Mouse (Mus musculus) spleen, postnatal 14 days (tissue): ENCODE data around the gene Zfp385c.
"Not testable (repeated sequence)": the region's sequence is repeated elsewhere in the genome, so short reads cannot be mapped to it uniquely, and the experiment has no call there.

ENCODE experiments used
- DNase-seq, 2 experiments: peaks; one replicate each; pipeline ENCODE4 v3.0.0; 2021 to 2022; ENCODE audit warnings: low spot score in 2 of 2

Gene Zfp385c

GRCm38 (mm10) chr11:100601372-100601771, 90.9 kb downstream of the Zfp385c start:
- no peak for DNase-seq

GRCm38 (mm10) chr11:100598074-100598473, 94.2 kb downstream of the Zfp385c start:
- DNase-seq, result no peak

- no peak for DNase-seq
Observed at GRCm38 (mm10) chr11:100595533-100595932, 96.7 kb downstream of the Zfp385c start.

DNA sequence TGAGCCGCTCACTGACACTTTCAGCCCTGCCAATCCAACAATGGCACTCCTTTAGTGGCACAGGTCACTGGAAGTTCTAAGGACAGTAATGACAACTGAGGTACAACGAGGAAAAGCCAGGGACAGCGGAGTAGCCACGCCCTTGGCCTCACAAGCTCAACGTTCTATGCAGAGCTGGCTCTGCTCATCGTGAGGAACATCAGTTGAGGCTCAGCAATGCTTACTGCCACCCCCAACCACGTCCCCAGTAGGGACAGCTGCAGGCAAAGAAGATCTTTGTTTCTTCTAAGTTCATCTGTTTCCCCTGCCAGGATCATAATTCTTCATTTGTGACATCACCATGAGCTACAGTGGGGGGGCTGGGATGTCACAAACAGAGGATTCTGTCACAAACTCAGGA, 97.6 kb downstream of the Zfp385c start:
- DNase-seq, result no peak

DNA sequence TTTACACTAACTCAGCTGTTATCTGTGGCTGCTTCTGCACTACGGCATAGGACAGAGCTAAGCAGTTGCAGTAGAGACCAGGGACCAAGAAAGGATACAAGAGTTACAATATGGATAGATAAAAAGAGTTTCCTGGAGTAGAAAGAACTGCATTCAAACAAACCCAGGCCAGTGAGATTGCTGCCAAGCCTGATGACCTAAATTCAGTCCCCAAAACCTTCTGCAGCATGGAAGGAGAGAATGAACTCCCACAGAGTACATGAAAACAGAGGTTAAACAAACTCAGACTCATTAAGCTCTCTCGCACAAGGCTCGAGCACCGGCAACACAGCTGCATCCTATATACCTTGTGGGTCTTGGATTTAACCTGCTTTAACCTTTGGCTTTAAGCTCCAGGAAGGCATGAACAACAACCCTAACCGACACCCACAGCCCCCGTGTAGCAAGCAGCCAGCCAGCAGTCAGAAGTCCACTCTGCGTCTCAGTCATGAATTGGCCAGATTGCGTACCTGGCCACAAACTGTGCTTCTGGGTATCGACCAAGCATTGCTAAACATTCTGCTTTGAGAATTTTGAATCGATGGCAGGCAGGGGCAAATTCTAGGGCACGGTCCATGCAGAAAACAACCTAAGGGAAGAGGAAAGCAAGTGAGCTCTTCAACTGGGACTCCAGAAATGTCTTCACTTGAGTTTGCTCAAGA, 99.8 kb downstream of the Zfp385c start:
- DNase-seq, result no peak

GRCm38 (mm10) chr11:100588462-100588861, 103.8 kb downstream of the Zfp385c start:
- DNase-seq, result no peak

GRCm38 (mm10) chr11:100585148-100585547, 107.1 kb downstream of the Zfp385c start:
- DNase-seq, result no peak

GRCm38 (mm10) chr11:100584561-100584961, 107.7 kb downstream of the Zfp385c start:
- DNase-seq, result no peak

DNA sequence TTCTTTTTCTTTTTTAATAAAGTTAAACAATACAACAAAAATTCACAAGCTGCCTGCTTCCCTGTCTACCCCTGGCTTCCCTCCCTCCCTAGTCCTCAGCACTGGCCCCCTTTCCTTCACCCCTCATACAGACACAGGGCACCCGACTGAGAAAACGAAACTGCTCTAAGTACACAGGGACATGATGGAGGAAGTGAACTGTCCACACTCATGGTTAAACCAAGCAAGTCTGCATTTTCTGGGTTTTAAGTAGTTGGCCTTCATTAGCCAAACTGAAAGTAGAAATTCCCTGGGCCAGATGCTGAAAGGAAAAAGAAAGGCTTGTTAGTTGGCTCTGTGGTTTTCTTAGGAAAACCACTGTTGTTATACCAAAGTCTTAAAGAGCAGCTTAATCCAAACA, 109.4 kb downstream of the Zfp385c start:
- no peak for DNase-seq

DNA sequence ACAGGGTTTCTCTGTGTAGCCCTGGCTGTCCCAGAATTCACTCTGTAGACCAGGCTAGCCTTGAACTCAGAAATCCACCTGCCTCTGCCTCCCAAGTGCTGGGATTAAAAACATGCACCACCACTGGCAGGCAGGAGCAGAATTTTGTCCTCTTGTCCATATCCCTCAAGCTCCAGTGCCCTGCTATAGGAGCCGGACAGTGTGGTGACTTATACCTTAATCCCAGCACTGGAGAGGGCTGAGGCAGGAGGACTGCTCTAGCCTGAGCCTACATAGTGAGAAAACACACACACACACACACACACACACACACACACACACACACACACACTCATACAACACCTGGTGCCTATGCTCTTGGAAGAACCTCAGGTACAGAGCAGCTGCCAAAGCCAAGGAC, 109.8 kb downstream of the Zfp385c start:
- DNase-seq, result not testable (repeated sequence)

DNA sequence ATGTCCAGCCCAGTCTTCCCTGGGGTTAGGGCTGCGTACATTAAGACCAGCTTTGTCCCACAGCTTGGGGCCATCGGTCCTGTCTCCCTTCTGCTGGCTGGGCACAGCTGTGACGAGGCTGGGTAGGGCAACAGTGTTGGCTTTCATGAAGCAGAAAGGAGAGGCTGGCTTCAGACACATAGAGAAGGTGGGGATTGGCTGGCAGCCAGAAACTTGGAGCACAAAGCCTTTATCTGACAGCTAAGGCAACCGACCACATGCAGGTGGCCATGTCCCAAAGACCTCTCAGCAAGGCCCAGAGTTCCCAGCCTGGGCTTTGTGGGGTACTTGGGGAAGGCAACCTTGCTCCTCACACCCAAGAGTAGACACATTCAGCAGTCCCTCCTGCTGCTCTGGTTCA, 110.5 kb downstream of the Zfp385c start:
- no peak for DNase-seq

GRCm38 (mm10) chr11:100580275-100580674, 112.0 kb downstream of the Zfp385c start:
- no peak for DNase-seq

- DNase-seq, result no peak
Observed at GRCm38 (mm10) chr11:100579116-100579799, 113.0 kb downstream of the Zfp385c start.

DNA sequence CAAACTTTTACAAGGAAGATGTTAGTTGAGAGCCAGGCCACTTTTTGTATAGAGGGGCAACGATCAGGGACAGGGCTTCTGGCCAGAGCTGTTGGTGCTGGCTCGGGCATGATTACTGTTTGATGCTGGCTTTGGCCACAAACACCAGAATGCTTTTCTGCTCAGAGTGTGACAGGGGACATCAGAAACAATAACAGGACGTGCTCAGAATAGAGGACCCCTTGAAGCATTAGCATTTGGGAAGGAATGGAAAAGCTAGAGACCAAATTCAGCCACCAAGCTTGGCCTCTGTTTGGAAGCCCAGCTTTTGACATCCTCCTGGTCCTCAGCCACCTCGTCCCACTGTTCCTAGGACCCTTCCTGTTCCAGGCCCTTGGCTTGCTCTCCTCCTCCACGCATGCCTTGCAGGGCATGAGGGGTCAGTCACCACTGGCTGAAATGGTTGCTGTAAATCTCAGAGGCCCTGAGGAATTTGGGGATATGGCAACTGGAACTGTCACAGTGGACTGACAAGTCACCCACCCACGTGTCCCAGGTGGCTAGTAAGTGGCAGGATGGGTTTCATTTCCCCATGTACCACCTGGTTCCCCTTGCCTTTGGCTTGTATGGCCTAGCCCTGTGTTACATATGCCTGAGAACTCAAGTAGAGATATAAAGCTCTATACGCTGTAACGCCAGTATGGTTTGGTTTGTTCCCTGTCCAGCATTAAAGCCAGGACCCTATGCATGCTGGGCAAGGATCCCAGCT, 114.2 kb downstream of the Zfp385c start:
- DNase-seq, result no peak
